Mouse (Mus musculus) hindbrain, embryonic 14.5 days (tissue): ENCODE data around the gene Psmd11. TPM values are rescaled to one million over a fixed set of nuclear protein-coding genes. Genes with fewer than 3 reads are reported as not detected.

ENCODE experiments used
- ATAC-seq: fragments of 200-750 bp; cut with Nextera tagmentation; 2 replicates; pipeline ENCODE4 v1.8.0; 2017; ENCODE audit warnings: moderate number of reproducible peaks, mild to moderate bottlenecking, moderate TSS enrichment, moderate library complexity; ENCODE audit not compliant: low FRiP score
- DNase-seq: peaks from one replicate; pipeline ENCODE4 v3.0.0-alpha.2; 2015; ENCODE audit warnings: low spot score
- H3K27ac ChIP-seq: fragments of 300-500 bp; sonication (generic); 2 replicates; pipeline ENCODE4 v1.5.1; 2014; ENCODE audit warnings: mild to moderate bottlenecking, moderate library complexity
- H3K27me3 ChIP-seq: fragments of 300-500 bp; sonication (generic); 2 replicates; pipeline ENCODE4 v1.6.1; 2014; ENCODE audit warnings: mild to moderate bottlenecking, low read length, mixed read lengths; ENCODE audit not compliant: control insufficient read depth, insufficient read depth
- H3K36me3 ChIP-seq: fragments of 300-500 bp; sonication (generic); replicated peaks from 2 replicates; pipeline ENCODE4 v1.6.1; 2014; ENCODE audit not compliant: control insufficient read depth, insufficient read depth
- H3K4me1 ChIP-seq: fragments of 300-500 bp; sonication (generic); replicated peaks from 2 replicates; pipeline ENCODE4 v1.6.1; 2014; ENCODE audit warnings: antibody characterized with exemption, low read length, mixed read lengths; ENCODE audit not compliant: control insufficient read depth, insufficient read depth
- H3K4me2 ChIP-seq: fragments of 300-500 bp; sonication (generic); replicated peaks from 2 replicates; pipeline ENCODE4 v1.6.1; 2014; ENCODE audit warnings: mild to moderate bottlenecking, moderate library complexity
- H3K4me3 ChIP-seq: fragments of 300-500 bp; sonication (generic); replicated peaks from 2 replicates; pipeline ENCODE4 v1.5.1; 2014; ENCODE audit warnings: mild to moderate bottlenecking, low read length
- H3K9ac ChIP-seq: fragments of 300-500 bp; sonication (generic); 2 replicates; pipeline ENCODE4 v1.6.1; 2014
- H3K9me3 ChIP-seq: fragments of 300-500 bp; sonication (generic); 2 replicates; pipeline ENCODE4 v1.6.1; 2016; ENCODE audit warnings: low read length; ENCODE audit not compliant: control insufficient read depth
- WGBS: fragments of 180-500 bp; shearing (Covaris S2); extraction: QIAGEN DNeasy Blood & Tissue Kit; methylation state at CpG from one replicate; pipeline ENCODE4 v1.1.7; 2014; 5-methylcytosine and 5-hydroxymethylcytosine counted together
- polyA plus RNA-seq: library from polyadenylated mRNA; unstranded; fragments of >200 nt; fragmentation: Nextera tagmentation; extraction: Ambion mirVana; gene quantifications from 2 replicates; pipeline ENCODE4 v1.2.1, GENCODE M21; 2014

The Psmd11 gene
- polyA plus RNA-seq, 1 experiment from 2014 or later = 256 TPM

GRCm38 (mm10) chr11:80518421-80519367 is 90.3 kb downstream of the Psmd11 start:
- no peak overlapping the region for H3K4me3 ChIP-seq
- peak overlapping the region; percentile 17; the same call in 1 of the 2 replicates for H3K4me2 ChIP-seq
- DNase-seq (peak; percentile 84), ATAC-seq (peak; percentile 96)
- peak overlapping the region; percentile 96 for H3K27ac ChIP-seq
- H3K27me3 ChIP-seq = no peaks in the 10 kb centered on the region; the same call in 1 of the 2 replicates
- H3K9ac ChIP-seq = peak overlapping the region; percentile 41; the same call in 1 of the 2 replicates
- H3K36me3 ChIP-seq = no peaks in the 10 kb centered on the region
- no peaks in the 10 kb centered on the region for H3K9me3 ChIP-seq
- peaks cover 46% of the 10 kb centered on the region for H3K4me1 ChIP-seq
- 13% methylated on average over 9 of the region's 9 CpGs for WGBS

GRCm38 (mm10) chr11:80521148-80521547 is 92.7 kb downstream of the Psmd11 start:
- Histone ChIP-seq H3K4me3 (no peak overlapping the region), H3K9ac (no peak overlapping the region), H3K4me1 (peaks cover 31% of the 10 kb centered on the region), H3K36me3 (no peaks in the 10 kb centered on the region), H3K27ac (no peak overlapping the region), H3K4me2 (no peak overlapping the region), H3K9me3 (no peaks in the 10 kb centered on the region), H3K27me3 (no peaks in the 10 kb centered on the region; the same call in 1 of the 2 replicates)
- no peak for DNase-seq
- no peak for ATAC-seq
- WGBS = 77% methylated on average over 2 of the region's 2 CpGs

Other genes starting within 250 kb of the Psmd11 start
- 3.4 and 3.7 TPM in 2 replicates for gene Rnf135, start 244.8 kb upstream of the Psmd11 start, polyA plus RNA-seq
- gene Rhot1, start 219.6 kb upstream of the Psmd11 start, polyA plus RNA-seq = 79.0 and 90.3 TPM in 2 replicates
- 4.6 and 5.4 TPM in 2 replicates for gene Rhbdl3, start 127.7 kb upstream of the Psmd11 start, polyA plus RNA-seq
- 37.6 and 40.4 TPM in 2 replicates for gene 5730455P16Rik, start 50.6 kb upstream of the Psmd11 start, polyA plus RNA-seq
- gene Zfp207, start 45.3 kb upstream of the Psmd11 start, polyA plus RNA-seq = 190 and 213 TPM in 2 replicates
- gene Cdk5r1, start 48.4 kb downstream of the Psmd11 start, polyA plus RNA-seq = 90.1 and 92.7 TPM in 2 replicates